Mouse (Mus musculus) thymus, postnatal 0 days (tissue): ENCODE measurements at regions not wholly inside any gene's neighbourhood (a gene's known extent, or its start where the extent isn't known, plus 50 kb on each side); places are given as distances from the start of the nearest gene placed in this dataset.
"Not testable (repeated sequence)": the region's sequence is repeated elsewhere in the genome, so short reads cannot be mapped to it uniquely, and the experiment has no call there.

Source experiments
- DNase-seq: peaks from one replicate; pipeline ENCODE4 v3.0.0-alpha.2; 2015; ENCODE audit warnings: low spot score

DNA sequence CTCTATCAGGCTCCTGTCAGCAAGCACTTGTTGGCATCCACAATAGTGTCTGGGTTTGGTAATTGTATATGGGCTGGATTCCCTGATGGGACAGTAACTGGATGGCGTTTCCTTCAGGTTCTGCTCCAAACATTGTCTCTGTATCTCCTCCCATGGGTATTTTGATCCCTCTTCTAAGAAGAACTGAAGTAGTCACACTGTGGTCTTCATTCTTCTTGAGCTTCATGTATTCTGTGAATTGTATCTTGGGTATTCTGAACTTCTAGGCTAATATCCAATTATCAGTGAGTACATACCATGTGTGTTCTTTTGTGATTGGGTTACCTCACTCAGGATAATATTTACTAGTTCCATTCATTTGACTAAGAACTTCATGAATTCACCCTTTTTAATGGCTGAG lies 119.2 kb upstream of the Gm21119 start:
- DNase-seq, result not testable (repeated sequence)

DNA sequence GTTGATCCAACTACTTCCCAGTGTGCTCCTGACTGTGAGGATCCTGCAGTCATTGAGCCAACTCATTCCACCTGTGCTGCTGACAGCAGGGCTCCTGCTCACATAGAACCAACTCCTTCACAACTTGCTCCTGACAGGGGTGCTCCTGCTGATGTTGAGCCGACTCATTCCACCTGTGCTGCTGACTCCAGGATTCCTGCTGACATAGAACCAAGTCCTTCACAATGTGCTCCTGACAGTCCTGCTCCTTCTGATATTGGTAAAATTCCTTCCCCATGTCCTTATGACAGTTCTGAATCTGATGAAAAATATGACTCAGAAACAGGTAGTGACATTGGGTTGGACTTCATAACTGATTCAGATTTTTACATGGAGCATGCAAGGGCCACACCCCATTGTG lies 100.8 kb upstream of the Gm21119 start:
- DNase-seq, result peak; percentile 0

- DNase-seq, result not testable (repeated sequence)
These were observed 98.3 kb upstream of the Gm21119 start for GRCm38 (mm10) chr8:20516324-20516830.

GRCm38 (mm10) chr8:20517551-20517950 lies 97.2 kb upstream of the Gm21119 start:
- not testable (repeated sequence) for DNase-seq

GRCm38 (mm10) chr8:20524539-20524938 lies 90.2 kb upstream of the Gm21119 start:
- DNase-seq, result not testable (repeated sequence)

DNA sequence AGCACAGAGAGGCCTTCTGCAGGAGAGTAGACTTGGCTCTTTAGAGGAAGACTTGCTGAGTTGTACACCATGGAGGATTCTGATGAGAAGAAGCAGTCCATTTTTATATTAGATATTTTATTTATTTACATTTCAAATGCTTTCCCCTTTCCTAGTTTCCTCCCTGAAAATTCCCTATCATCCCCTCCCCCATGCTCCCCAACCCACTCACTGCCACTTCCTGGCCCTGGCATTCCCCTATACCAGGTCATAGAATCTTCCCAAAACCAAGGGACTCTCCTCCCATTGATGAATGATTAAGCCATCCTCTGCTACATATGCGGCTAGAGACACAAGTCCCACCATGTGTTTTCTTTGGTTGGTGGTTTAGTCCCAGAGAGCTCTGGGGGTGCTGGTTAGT lies 85.7 kb upstream of the Gm21119 start:
- DNase-seq, result not testable (repeated sequence)

GRCm38 (mm10) chr8:20539031-20539430 lies 75.7 kb upstream of the Gm21119 start:
- not testable (repeated sequence) for DNase-seq

- DNase-seq, result not testable (repeated sequence)
These were observed 70.6 kb upstream of the Gm21119 start for GRCm38 (mm10) chr8:20544084-20544483.

GRCm38 (mm10) chr8:20545347-20545746 lies 69.4 kb upstream of the Gm21119 start:
- not testable (repeated sequence) for DNase-seq

GRCm38 (mm10) chr8:20546401-20546800 lies 68.3 kb upstream of the Gm21119 start:
- DNase-seq, result not testable (repeated sequence)

DNA sequence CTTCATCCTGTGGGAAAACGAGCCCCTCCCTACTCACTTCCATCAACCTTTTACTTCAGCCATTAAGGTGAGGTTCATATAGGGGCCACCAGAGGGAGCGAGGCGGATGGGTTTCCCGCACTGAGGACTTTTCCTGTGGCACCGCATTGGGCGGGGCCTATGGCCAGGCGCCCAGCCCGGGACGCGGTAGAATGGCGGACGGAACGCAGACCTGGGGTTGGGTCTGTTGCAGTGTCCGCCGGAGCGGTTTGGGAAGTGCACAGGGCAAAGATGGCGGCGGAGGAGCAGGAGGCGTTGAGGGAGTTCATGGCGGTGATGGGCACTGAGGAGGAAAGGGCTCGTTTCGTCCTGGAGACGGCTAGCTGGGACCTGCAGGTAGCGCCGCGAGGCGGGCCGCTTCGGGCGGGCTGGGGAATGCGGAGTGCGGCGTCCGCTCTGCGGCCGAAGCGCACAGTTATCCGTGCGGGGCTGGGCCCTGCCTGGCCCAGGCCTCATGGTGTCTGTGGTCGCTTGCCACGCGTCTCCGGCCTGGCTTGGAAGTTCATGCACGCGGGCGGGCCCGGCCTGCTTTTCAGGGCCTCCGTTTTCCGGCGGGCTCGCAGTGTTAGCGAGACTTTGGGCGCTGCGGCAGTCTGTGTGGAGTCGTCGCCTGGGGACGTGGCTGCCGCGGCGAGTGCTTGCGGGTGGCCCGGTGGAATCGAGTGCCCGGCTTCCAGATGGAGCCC lies 64.5 kb upstream of the Gm21119 start:
- DNase-seq, result peak; percentile 26

DNA sequence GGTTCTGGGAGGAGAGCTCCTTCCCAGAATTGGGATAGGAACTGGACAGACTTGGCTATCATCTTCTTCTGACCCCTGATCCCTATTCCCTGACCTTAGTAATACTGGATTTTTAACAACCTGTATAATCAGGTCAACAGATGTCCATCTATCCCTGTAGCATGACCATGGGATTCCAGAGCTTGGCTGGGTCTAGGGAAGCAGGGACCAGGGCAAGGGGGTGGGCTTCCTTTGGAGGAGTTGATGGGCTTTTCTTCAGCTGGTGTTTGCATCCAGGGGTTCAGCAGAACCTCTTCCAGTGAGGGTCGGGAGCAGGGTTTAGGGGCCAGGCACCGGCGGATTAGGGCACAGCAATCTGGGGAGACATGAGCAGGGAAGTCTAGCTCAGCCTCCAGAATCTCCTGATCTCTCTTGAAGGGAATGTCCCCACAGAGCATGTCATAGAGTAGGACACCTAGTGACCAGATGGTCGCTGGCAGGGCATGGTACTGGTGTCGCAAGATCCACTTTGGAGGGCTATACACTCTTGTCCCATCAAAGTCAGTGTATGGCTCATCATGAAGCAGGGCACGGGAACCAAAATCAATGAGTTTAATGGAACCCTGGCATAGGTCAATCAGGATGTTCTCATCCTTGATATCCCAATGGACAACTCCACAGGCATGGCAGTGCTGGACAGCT lies 58.1 kb upstream of the Gm21119 start:
- not testable (repeated sequence) for DNase-seq

GRCm38 (mm10) chr8:20557184-20557583 lies 57.5 kb upstream of the Gm21119 start:
- not testable (repeated sequence) for DNase-seq

- not testable (repeated sequence) for DNase-seq
These were observed 57.1 kb upstream of the Gm21119 start for GRCm38 (mm10) chr8:20557609-20558008.
